Mouse (Mus musculus): ENCODE measurements around the gene Lsr. TPM values are rescaled to one million over a fixed set of nuclear protein-coding genes. Genes with fewer than 3 reads are reported as not detected.

The Lsr gene
- total and polyA plus RNA-seq, 2 experiments from 2014 or later = 23.9 to 30.3 TPM

DNA sequence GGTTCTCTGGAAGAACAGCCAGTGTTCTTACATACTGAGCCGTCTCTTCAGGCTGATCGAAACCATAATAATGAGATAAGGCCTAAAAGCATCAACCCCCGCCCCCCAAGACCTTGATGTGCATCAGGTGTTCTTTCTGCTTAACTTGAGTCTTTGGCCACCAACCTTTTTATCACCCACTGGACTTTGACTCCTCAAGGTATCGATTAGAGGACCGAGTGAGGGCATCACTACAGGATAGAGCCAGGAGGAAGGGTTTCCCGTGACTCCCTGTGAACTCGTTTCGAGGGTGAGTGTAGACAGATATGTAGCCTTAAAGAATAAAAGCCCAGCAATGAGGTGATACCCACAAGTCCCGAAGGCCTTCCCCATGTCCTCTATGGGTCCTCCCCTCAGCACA, 12.1 kb upstream of the Lsr start:
- no peaks in the 10 kb centered on the region for H3K9me3 ChIP-seq (ENCODE audit: low read length)
- no peak overlapping the region for H3K9ac ChIP-seq (replicated peaks; ENCODE audit: low read length, poor library complexity, severe bottlenecking)
- no peaks in the 10 kb centered on the region for H3K27me3 ChIP-seq (ENCODE audit: insufficient read depth, low read length)
- no peaks in the 10 kb centered on the region for H3K36me3 ChIP-seq (ENCODE audit: insufficient read depth, low read length)
- ATAC-seq (ENCODE audit: low FRiP score) (no peak), DNase-seq (ENCODE audit: low spot score) (no peak)
- 85% methylated on average over 9 of the region's 9 CpGs for WGBS
- no peak overlapping the region for H3K4me2 ChIP-seq (ENCODE audit: low read depth, low read length, poor library complexity, severe bottlenecking)
- no peak for TF ChIP-seq CTCF (IDR thresholded peaks at IDR 0.05)
- no peaks in the 10 kb centered on the region for H3K4me1 ChIP-seq (ENCODE audit: insufficient read depth, low read length)
- H3K27ac ChIP-seq (ENCODE audit: low read depth, low read length) = no peak overlapping the region
- H3K4me3 ChIP-seq (ENCODE audit: low read depth, low read length) = no peak overlapping the region

DNA sequence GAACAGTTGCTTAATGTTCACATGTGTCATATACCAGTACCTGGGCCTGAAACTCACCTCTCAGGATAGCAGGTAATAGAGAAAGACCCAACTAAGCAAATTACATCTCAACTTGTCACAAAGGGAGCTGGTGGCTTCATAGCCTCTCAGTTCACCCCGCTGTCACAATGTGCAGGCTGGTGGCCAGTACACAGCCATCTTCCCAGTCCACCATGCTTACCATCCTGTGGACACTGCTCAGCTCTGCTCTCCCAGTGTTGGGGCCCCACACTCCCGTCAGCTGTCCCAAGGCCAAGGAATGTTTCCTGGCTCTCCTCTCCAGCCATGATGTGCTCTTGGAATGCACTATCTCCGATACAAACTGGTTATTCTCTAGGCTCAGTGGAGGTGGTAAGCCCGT, 8.4 kb upstream of the Lsr start:
- ATAC-seq (ENCODE audit: low FRiP score) = no peak

DNA sequence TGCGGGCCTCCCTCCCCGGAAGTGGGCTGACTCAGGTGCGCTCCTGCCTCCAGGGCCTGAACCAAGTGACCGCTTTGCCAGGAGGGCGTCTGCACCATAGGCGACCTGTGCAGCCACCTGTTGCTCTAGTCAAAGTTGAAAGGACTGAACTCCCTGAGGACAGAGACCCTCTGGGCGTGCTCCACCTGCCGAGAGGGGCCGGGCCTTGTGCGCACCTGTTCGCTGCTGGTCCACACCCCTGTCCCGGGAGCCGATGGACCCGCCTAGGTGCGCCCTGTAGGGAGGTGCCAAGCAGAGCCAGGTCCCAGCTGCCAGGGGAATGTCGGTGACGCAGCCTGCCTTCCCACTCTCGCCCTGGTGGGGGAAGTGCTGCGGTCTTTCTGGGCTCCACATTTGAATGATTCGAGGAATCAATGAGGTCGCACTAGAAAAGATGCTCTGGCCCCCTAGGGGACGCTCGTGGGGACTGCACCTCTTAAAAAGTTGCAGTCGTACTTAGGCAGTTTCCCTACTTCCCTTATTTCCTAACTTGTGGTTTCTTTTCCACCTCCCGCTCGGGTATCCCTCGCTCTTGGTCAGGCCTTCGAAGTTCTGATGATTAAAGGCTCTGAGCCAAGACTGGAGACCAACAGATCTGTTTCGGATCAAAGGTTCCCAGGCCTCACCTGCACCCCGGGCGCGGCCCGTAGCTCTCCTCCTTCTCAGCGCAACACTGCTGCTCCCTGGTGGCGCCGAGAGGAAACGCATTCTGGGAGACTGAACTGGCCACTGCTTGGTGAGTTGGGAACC, 431 bp upstream of the Lsr start, which contains the start of gene Fam187b:
Gene Fam187b, plus strand, starts transcription at position 290 of the 789 bp plus-strand sequence.
- H3K4me3 ChIP-seq (ENCODE audit: low read depth, low read length) = peak within 1 kb of the TSS; percentile 32
- peaks cover 15% of the 10 kb centered on the region for H3K27me3 ChIP-seq (ENCODE audit: insufficient read depth, low read length)
- WGBS = under 1% methylated on average over 37 of the region's 37 CpGs
- H3K27ac ChIP-seq (ENCODE audit: low read depth, low read length) = no peak within 1 kb of the TSS
- no peaks in the 10 kb centered on the region for H3K36me3 ChIP-seq (ENCODE audit: insufficient read depth, low read length)
- H3K4me2 ChIP-seq (ENCODE audit: low read depth, low read length, poor library complexity, severe bottlenecking) = peak within 1 kb of the TSS; percentile 52
- TF ChIP-seq CTCF (IDR thresholded peaks at IDR 0.05) = peak; percentile 72
- H3K9me3 ChIP-seq (ENCODE audit: low read length) = no peaks in the 10 kb centered on the region
- peak; percentile 71 for ATAC-seq (ENCODE audit: low FRiP score)
- peak; percentile 90 for DNase-seq (ENCODE audit: low spot score)
- H3K9ac ChIP-seq (replicated peaks; ENCODE audit: low read length, poor library complexity, severe bottlenecking) = 0 out of 2 replicates have a peak within 1 kb of the TSS, but pooled peaks have one; percentile 25
- 0 out of 2 replicates have a peak, but pooled peaks cover 4% of the 10 kb centered on the region for H3K4me1 ChIP-seq (ENCODE audit: insufficient read depth, low read length)

More for the DNA sequence above, 8.4 kb upstream of the Lsr start:
- no peaks in the 10 kb centered on the region for H3K36me3 ChIP-seq (ENCODE audit: insufficient read depth, low read length)
- H3K4me2 ChIP-seq (ENCODE audit: low read depth, low read length, poor library complexity, severe bottlenecking) = no peak overlapping the region
- no peak overlapping the region for H3K4me3 ChIP-seq (ENCODE audit: low read depth, low read length)
- no peaks in the 10 kb centered on the region for H3K4me1 ChIP-seq (ENCODE audit: insufficient read depth, low read length)
- no peak for DNase-seq (ENCODE audit: low spot score)
- no peak for TF ChIP-seq CTCF (IDR thresholded peaks at IDR 0.05)
- 88% methylated on average over 4 of the region's 4 CpGs for WGBS
- H3K9ac ChIP-seq (replicated peaks; ENCODE audit: low read length, poor library complexity, severe bottlenecking) = no peak overlapping the region
- H3K9me3 ChIP-seq (ENCODE audit: low read length) = no peaks in the 10 kb centered on the region
- H3K27ac ChIP-seq (ENCODE audit: low read depth, low read length) = no peak overlapping the region
- no peaks in the 10 kb centered on the region for H3K27me3 ChIP-seq (ENCODE audit: insufficient read depth, low read length)

GRCm38 (mm10) chr7:30972426-30973250, 626 bp downstream of the Lsr start:
- Histone ChIP-seq H3K4me1 (ENCODE audit: insufficient read depth, low read length) (0 out of 2 replicates have a peak, but pooled peaks cover 4% of the 10 kb centered on the region), H3K36me3 (ENCODE audit: insufficient read depth, low read length) (no peaks in the 10 kb centered on the region), H3K9me3 (ENCODE audit: low read length) (no peaks in the 10 kb centered on the region), H3K9ac (replicated peaks; ENCODE audit: low read length, poor library complexity, severe bottlenecking) (no peak overlapping the region), H3K27ac (ENCODE audit: low read depth, low read length) (no peak overlapping the region), H3K4me3 (ENCODE audit: low read depth, low read length) (peak overlapping the region; percentile 32), H3K4me2 (ENCODE audit: low read depth, low read length, poor library complexity, severe bottlenecking) (peak overlapping the region; percentile 52), H3K27me3 (ENCODE audit: insufficient read depth, low read length) (peaks cover 15% of the 10 kb centered on the region)
- DNase-seq (ENCODE audit: low spot score) = no peak
- ATAC-seq (ENCODE audit: low FRiP score) = 0 out of 2 replicates have a peak, but pooled peaks have one; percentile 12
- TF ChIP-seq CTCF (IDR thresholded peaks at IDR 0.05) = no peak
- WGBS = 5% methylated on average over 41 of the region's 41 CpGs

GRCm38 (mm10) chr7:30971901-30972300, 1.4 kb downstream of the Lsr start:
- ATAC-seq (ENCODE audit: low FRiP score) (no peak), DNase-seq (ENCODE audit: low spot score) (no peak)
- no peaks in the 10 kb centered on the region for H3K9me3 ChIP-seq (ENCODE audit: low read length)
- H3K9ac ChIP-seq (replicated peaks; ENCODE audit: low read length, poor library complexity, severe bottlenecking) = no peak overlapping the region
- no peak overlapping the region; the same call in 1 of the 2 replicates for H3K4me3 ChIP-seq (ENCODE audit: low read depth, low read length)
- WGBS = 90% methylated on average over 15 of the region's 15 CpGs
- H3K36me3 ChIP-seq (ENCODE audit: insufficient read depth, low read length) = no peaks in the 10 kb centered on the region
- H3K27ac ChIP-seq (ENCODE audit: low read depth, low read length) = no peak overlapping the region
- 0 out of 2 replicates have a peak overlapping the region, but pooled peaks have one; percentile 52 for H3K4me2 ChIP-seq (ENCODE audit: low read depth, low read length, poor library complexity, severe bottlenecking)
- no peak for TF ChIP-seq CTCF (IDR thresholded peaks at IDR 0.05)
- H3K4me1 ChIP-seq (ENCODE audit: insufficient read depth, low read length) = 0 out of 2 replicates have a peak, but pooled peaks cover 4% of the 10 kb centered on the region
- peaks cover 15% of the 10 kb centered on the region for H3K27me3 ChIP-seq (ENCODE audit: insufficient read depth, low read length)
